ENCODE assay signal across 16 mouse cellular contexts in genomic region chr2:125480057-125480456, GRCm38 (mm10). TPM values are rescaled to one million over a fixed set of nuclear protein-coding genes. Genes with fewer than 3 reads are reported as not detected.
DNase-seq lines count a peak whose midpoint lies in the region; ATAC-seq lines count a peak whose summit lies in the region.
"Had no signal": no experiment of that assay in that cellular context is flagged by ENCODE, and none has a peak within 500 bp of the region (broad histone marks: within the 10 kb centered on the region; RNA-seq: fewer than 3 reads in every experiment).

No protein-coding gene starts in this region.

- H3K4me2 ChIP-seq in intestine, embryonic 15.5 days (replicated peaks), result no peak overlapping the region
- peak overlapping the region; percentile 17; the same call in 1 of the 2 replicates for H3K4me2 ChIP-seq in lung, embryonic 15.5 days
- H3K4me2 ChIP-seq in stomach, embryonic 14.5 days (replicated peaks; ENCODE audit: low read depth, low read length), result no peak overlapping the region
- H3K4me2 ChIP-seq: midbrain, embryonic 13.5 days had no signal

- H3K4me1 ChIP-seq in intestine, embryonic 15.5 days (replicated peaks), result peaks cover 2% of the 10 kb centered on the region; the same call in 1 of the 2 replicates
- H3K4me1 ChIP-seq in lung, embryonic 15.5 days, result peaks cover 49% of the 10 kb centered on the region
- peaks cover 15% of the 10 kb centered on the region; the same call in 1 of the 2 replicates for H3K4me1 ChIP-seq in stomach, embryonic 14.5 days (ENCODE audit: control insufficient read depth, insufficient read depth, low read length)
- H3K4me1 ChIP-seq: midbrain, embryonic 13.5 days had no signal

- ATAC-seq in intestine, embryonic 15.5 days, result peak; percentile 47; the same call in 1 of the 2 replicates
- peak; percentile 91 for ATAC-seq in lung, embryonic 15.5 days (ENCODE audit: borderline replicate concordance, extremely low read depth, low FRiP score, low TSS enrichment)
- ATAC-seq in stomach, embryonic 14.5 days (ENCODE audit: insufficient number of reproducible peaks, insufficient read depth, low FRiP score, low read depth), result peak; percentile 61; the same call in 1 of the 2 replicates
- ATAC-seq: forebrain, embryonic 14.5 days; midbrain, embryonic 13.5 days had no signal

- no peak overlapping the region for H3K9ac ChIP-seq in intestine, embryonic 15.5 days
- no peak overlapping the region for H3K9ac ChIP-seq in lung, embryonic 15.5 days
- H3K9ac ChIP-seq in stomach, embryonic 14.5 days (replicated peaks; ENCODE audit: low read depth, low read length), result no peak overlapping the region
- H3K9ac ChIP-seq: midbrain, embryonic 13.5 days had no signal

- H3K36me3 ChIP-seq in intestine, embryonic 15.5 days, result no peaks in the 10 kb centered on the region
- H3K36me3 ChIP-seq in lung, embryonic 15.5 days, result no peaks in the 10 kb centered on the region
- no peaks in the 10 kb centered on the region; the same call in 1 of the 2 replicates for H3K36me3 ChIP-seq in stomach, embryonic 14.5 days (ENCODE audit: control insufficient read depth, insufficient read depth, low read length)
- H3K36me3 ChIP-seq: G1E; midbrain, embryonic 13.5 days had no signal

- H3K9me3 ChIP-seq in intestine, embryonic 15.5 days, result no peaks in the 10 kb centered on the region
- no peaks in the 10 kb centered on the region for H3K9me3 ChIP-seq in lung, embryonic 15.5 days
- no peaks in the 10 kb centered on the region for H3K9me3 ChIP-seq in stomach, embryonic 14.5 days (ENCODE audit: control insufficient read depth, low read depth, low read length)
- H3K9me3 ChIP-seq: G1E; midbrain, embryonic 13.5 days had no signal

- no peak overlapping the region for H3K4me3 ChIP-seq in intestine, embryonic 15.5 days (replicated peaks)
- no peak overlapping the region for H3K4me3 ChIP-seq in lung, embryonic 15.5 days
- H3K4me3 ChIP-seq in stomach, embryonic 14.5 days (ENCODE audit: low read depth, low read length), result no peak overlapping the region
- H3K4me3 ChIP-seq: midbrain, embryonic 13.5 days had no signal

- H3K27me3 ChIP-seq in intestine, embryonic 15.5 days (replicated peaks), result no peaks in the 10 kb centered on the region
- H3K27me3 ChIP-seq in lung, embryonic 15.5 days, result no peaks in the 10 kb centered on the region
- no peaks in the 10 kb centered on the region for H3K27me3 ChIP-seq in stomach, embryonic 14.5 days (ENCODE audit: control insufficient read depth, insufficient read depth, low read length)
- H3K27me3 ChIP-seq: midbrain, embryonic 13.5 days had no signal

- 0 out of 2 replicates have a peak overlapping the region, but pooled peaks have one; percentile 51 for H3K27ac ChIP-seq in intestine, embryonic 15.5 days
- peak overlapping the region; percentile 63 for H3K27ac ChIP-seq in lung, embryonic 15.5 days
- no peak overlapping the region for H3K27ac ChIP-seq in stomach, embryonic 14.5 days (ENCODE audit: low read length)
- H3K27ac ChIP-seq: midbrain, embryonic 13.5 days had no signal

- WGBS in intestine, embryonic 15.5 days, result 51% methylated on average over 5 of the region's 5 CpGs
- 31% methylated on average over 5 of the region's 5 CpGs for WGBS in lung, embryonic 15.5 days
- WGBS in stomach, embryonic 14.5 days, result 52% methylated on average over 5 of the region's 5 CpGs

- DNase-seq in kidney, adult 9 months, result peak; percentile 12
- no peak for DNase-seq in kidney, postnatal 36 days
- no peak for DNase-seq in adrenal gland, postnatal 25 days
- no peak for DNase-seq in thymus, postnatal 4 days
- DNase-seq: adrenal gland, adult 8-10 months; heart, postnatal 14 days; liver; right cerebral cortex, postnatal 14 days; thymus, adult 18-20 months had no signal

RNA-seq across cellular contexts. Expression of gene Gm9913, which starts 24.8 kb away (rescaled TPM):
- 0.28 and 0.35 TPM in 2 replicates for polyA plus RNA-seq in intestine, embryonic 15.5 days (2015; fragmentation: Nextera tagmentation; extraction: Ambion mirVana)
- polyA plus RNA-seq in lung, embryonic 15.5 days (2015; fragmentation: Nextera tagmentation; extraction: Ambion mirVana), result 0.44 and 0.50 TPM in 2 replicates
- polyA plus RNA-seq in stomach, embryonic 14.5 days (2014; fragmentation: Nextera tagmentation; extraction: Ambion mirVana), result 0.39 and 0.66 TPM in 2 replicates
- not detected in 2 replicates for total RNA-seq in adrenal gland, postnatal 25 days (2021)
- total RNA-seq: G1E; granulocyte monocyte progenitor cell, adult 5-6 weeks had no signal
- polyA plus RNA-seq: G1E had no signal

RNA-seq across cellular contexts. Expression of gene Fbn1, which starts 27.7 kb away (rescaled TPM):
- polyA plus RNA-seq in intestine, embryonic 15.5 days (2015; fragmentation: Nextera tagmentation; extraction: Ambion mirVana), result 20.8 and 21.9 TPM in 2 replicates
- 30.4 and 32.5 TPM in 2 replicates for polyA plus RNA-seq in lung, embryonic 15.5 days (2015; fragmentation: Nextera tagmentation; extraction: Ambion mirVana)
- polyA plus RNA-seq in stomach, embryonic 14.5 days (2014; fragmentation: Nextera tagmentation; extraction: Ambion mirVana), result 56.3 and 58.2 TPM in 2 replicates
- total RNA-seq in adrenal gland, postnatal 25 days (2021), result 26.3 and 28.8 TPM in 2 replicates
- polyA plus RNA-seq: G1E had no signal
